Mouse (Mus musculus): ENCODE measurements around the gene Nudcd2. TPM values are rescaled to one million over a fixed set of nuclear protein-coding genes. Genes with fewer than 3 reads are reported as not detected.

Nudcd2 gene
- polyA plus RNA-seq, 1 experiment from 2014 or later: 202 TPM

DNA sequence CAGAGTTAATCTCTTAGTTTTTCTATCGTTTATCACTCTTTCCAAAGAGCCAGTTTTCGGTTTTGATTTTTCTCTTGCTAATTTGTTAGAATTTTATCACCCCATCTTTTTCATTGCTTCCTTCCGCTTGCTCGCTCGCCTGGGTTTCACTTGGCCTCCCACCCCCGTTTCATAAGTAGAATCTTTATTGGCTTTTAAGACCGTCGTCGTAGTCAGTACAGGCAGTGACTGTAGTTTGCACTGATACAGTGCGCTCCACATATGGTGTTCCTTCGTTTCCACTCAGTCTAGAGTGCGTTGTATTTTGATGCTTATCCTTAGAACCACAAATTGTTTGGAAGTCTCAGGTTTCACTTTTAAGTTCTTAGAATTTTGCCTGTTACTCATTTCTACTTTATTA is 12.9 kb downstream of the Nudcd2 start:
- DNase-seq (ENCODE audit: low spot score) (no peak), ATAC-seq (replicated peaks; ENCODE audit: low FRiP score) (no peak)
- Histone ChIP-seq H3K36me3 (ENCODE audit: control insufficient read depth, insufficient read depth, low read length) (peaks cover 2% of the 10 kb centered on the region; the same call in 1 of the 2 replicates), H3K4me2 (no peak overlapping the region), H3K9ac (ENCODE audit: low read depth, low read length) (no peak overlapping the region), H3K4me3 (ENCODE audit: low read depth, low read length) (no peak overlapping the region), H3K27ac (ENCODE audit: low read depth, low read length) (no peak overlapping the region), H3K27me3 (replicated peaks; ENCODE audit: control insufficient read depth, insufficient read depth, low read length) (no peaks in the 10 kb centered on the region), H3K9me3 (ENCODE audit: control insufficient read depth, low read length) (no peaks in the 10 kb centered on the region), H3K4me1 (replicated peaks; ENCODE audit: control insufficient read depth, insufficient read depth, low read length) (no peaks in the 10 kb centered on the region)
- 86% methylated on average over 12 of the region's 12 CpGs for WGBS

DNA sequence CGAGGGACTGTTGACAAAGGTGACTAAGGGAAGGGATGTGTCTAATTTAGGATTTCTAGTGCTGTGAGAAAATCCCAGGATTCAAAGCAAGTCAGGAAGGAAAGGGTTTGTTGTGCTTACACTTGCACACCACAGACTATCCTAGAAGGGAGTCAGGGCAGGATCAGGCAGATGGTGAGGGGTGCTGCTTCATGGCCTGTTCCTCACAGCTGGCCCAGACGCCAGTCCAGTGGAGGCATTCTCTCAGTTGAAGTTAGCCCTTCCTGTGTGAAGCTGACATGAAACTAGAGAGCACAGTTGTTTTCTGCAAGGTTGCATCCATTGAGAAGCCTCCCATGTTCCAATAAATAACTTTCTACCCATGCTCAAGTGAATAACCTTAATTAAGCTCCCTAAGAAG is 14.2 kb downstream of the Nudcd2 start:
- Histone ChIP-seq H3K9ac (ENCODE audit: low read depth, low read length) (no peak overlapping the region), H3K27ac (ENCODE audit: low read depth, low read length) (no peak overlapping the region), H3K4me2 (no peak overlapping the region), H3K4me1 (replicated peaks; ENCODE audit: control insufficient read depth, insufficient read depth, low read length) (no peaks in the 10 kb centered on the region), H3K4me3 (ENCODE audit: low read depth, low read length) (no peak overlapping the region), H3K9me3 (ENCODE audit: control insufficient read depth, low read length) (no peaks in the 10 kb centered on the region), H3K27me3 (replicated peaks; ENCODE audit: control insufficient read depth, insufficient read depth, low read length) (no peaks in the 10 kb centered on the region), H3K36me3 (ENCODE audit: control insufficient read depth, insufficient read depth, low read length) (peaks cover 2% of the 10 kb centered on the region; the same call in 1 of the 2 replicates)
- DNase-seq (ENCODE audit: low spot score): no peak
- ATAC-seq (replicated peaks; ENCODE audit: low FRiP score): no peak
- WGBS: 61% methylated on average over 2 of the region's 2 CpGs

DNA sequence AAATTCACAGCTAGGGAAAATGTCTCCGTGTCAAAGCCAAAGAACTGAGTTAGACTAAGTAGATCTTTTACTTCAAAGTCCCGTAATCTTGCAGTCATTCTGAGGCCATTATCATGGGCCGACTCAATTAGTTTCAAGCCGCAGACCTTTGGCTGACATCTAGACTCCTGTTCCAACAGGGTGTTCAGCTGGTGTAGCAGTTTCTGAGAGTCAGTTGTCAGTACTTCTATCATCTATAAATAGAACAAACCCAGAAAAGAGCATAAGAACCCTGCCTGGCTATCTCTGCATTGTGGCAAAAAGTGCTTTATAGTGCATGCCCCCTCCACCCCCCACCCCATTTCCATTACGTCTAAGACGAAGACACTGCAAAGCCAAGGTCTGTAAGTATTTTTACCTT is 20.4 kb downstream of the Nudcd2 start:
- no peak for ATAC-seq (replicated peaks; ENCODE audit: low FRiP score)
- WGBS: 74% methylated on average over 6 of the region's 6 CpGs

DNA sequence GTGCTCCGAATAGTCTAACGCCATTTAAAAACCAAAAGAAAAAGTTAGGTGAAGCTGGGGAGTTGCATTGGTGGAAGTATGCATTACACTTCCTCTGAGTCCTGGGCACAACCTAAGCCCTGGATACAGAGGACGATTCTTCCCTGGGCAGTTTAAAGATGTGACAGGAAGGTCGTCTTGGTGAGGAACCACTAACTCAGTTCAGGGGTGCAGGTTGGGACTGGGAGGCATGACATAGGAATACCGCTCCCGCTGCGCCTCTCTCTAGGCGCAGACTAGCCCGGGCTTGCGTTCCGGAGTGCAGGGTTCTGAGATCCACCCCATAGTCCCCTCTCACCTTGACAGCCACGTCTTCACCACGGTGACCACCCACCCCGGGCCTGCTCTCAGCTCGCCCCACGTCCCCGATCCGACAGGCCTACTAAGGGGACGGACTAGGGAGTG is 21.2 kb downstream of the Nudcd2 start:
- ATAC-seq (replicated peaks; ENCODE audit: low FRiP score) (peak; percentile 67), DNase-seq (ENCODE audit: low spot score) (no peak)

More for the DNA sequence above, 20.4 kb downstream of the Nudcd2 start:
- Histone ChIP-seq H3K4me2 (peak overlapping the region; percentile 88), H3K27me3 (replicated peaks; ENCODE audit: control insufficient read depth, insufficient read depth, low read length) (no peaks in the 10 kb centered on the region), H3K36me3 (ENCODE audit: control insufficient read depth, insufficient read depth, low read length) (peaks cover 2% of the 10 kb centered on the region; the same call in 1 of the 2 replicates), H3K4me1 (replicated peaks; ENCODE audit: control insufficient read depth, insufficient read depth, low read length) (peaks cover 6% of the 10 kb centered on the region), H3K9ac (ENCODE audit: low read depth, low read length) (no peak overlapping the region), H3K9me3 (ENCODE audit: control insufficient read depth, low read length) (no peaks in the 10 kb centered on the region), H3K27ac (ENCODE audit: low read depth, low read length) (no peak overlapping the region), H3K4me3 (ENCODE audit: low read depth, low read length) (0 out of 2 replicates have a peak overlapping the region, but pooled peaks have one; percentile 9)
- DNase-seq (ENCODE audit: low spot score): no peak

DNA sequence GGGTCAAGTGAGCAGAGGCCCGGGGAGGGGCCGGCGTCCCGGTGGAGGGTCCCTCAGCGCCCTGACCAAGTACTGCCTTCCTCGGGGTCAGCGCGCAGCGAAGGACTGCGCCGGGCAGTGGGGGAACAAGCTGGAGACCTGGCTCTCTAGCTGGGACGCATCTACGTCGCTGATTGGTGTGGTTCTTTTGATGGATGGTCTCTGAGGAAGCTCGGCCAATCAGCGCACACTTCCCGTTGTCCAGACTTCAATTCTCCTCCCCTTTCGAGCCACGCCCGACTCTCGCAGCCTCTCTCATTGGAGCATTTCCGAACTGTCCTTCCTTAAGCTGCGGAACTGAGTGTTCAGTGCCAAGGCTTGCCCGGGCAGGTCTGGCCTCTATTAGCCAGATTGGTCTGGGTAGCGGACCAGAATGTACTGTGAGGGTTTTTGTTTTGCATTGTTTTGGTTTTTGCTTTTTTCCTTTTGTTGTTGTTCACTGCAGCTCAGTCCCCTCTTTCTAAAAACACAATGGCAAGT is 21.7 kb downstream of the Nudcd2 start, which contains the start of gene Ccng1:
Gene Ccng1, minus strand, starts transcription at position 203 of the 519 bp plus-strand sequence.
- ATAC-seq (replicated peaks; ENCODE audit: low FRiP score) (peak; percentile 99), DNase-seq (ENCODE audit: low spot score) (peak; percentile 83)
- WGBS: under 1% methylated on average over 25 of the region's 25 CpGs
- peaks cover 6% of the 10 kb centered on the region for H3K4me1 ChIP-seq (replicated peaks; ENCODE audit: control insufficient read depth, insufficient read depth, low read length)
- H3K9ac ChIP-seq (ENCODE audit: low read depth, low read length): peak within 1 kb of the TSS; percentile 90
- H3K36me3 ChIP-seq (ENCODE audit: control insufficient read depth, insufficient read depth, low read length): 0 out of 2 replicates have a peak, but pooled peaks cover 2% of the 10 kb centered on the region
- peak within 1 kb of the TSS; percentile 86 for H3K4me3 ChIP-seq (ENCODE audit: low read depth, low read length)
- no peaks in the 10 kb centered on the region for H3K27me3 ChIP-seq (replicated peaks; ENCODE audit: control insufficient read depth, insufficient read depth, low read length)
- H3K27ac ChIP-seq (ENCODE audit: low read depth, low read length): peak within 1 kb of the TSS; percentile 66
- H3K4me2 ChIP-seq: peak within 1 kb of the TSS; percentile 88
- no peaks in the 10 kb centered on the region for H3K9me3 ChIP-seq (ENCODE audit: control insufficient read depth, low read length)

More for the DNA sequence above, 21.2 kb downstream of the Nudcd2 start:
- Histone ChIP-seq H3K4me3 (ENCODE audit: low read depth, low read length) (peak overlapping the region; percentile 86), H3K27me3 (replicated peaks; ENCODE audit: control insufficient read depth, insufficient read depth, low read length) (no peaks in the 10 kb centered on the region), H3K36me3 (ENCODE audit: control insufficient read depth, insufficient read depth, low read length) (0 out of 2 replicates have a peak, but pooled peaks cover 2% of the 10 kb centered on the region), H3K9ac (ENCODE audit: low read depth, low read length) (peak overlapping the region; percentile 90), H3K4me1 (replicated peaks; ENCODE audit: control insufficient read depth, insufficient read depth, low read length) (peaks cover 6% of the 10 kb centered on the region), H3K9me3 (ENCODE audit: control insufficient read depth, low read length) (no peaks in the 10 kb centered on the region), H3K27ac (ENCODE audit: low read depth, low read length) (peak overlapping the region; percentile 66), H3K4me2 (peak overlapping the region; percentile 88)
- 2% methylated on average over 19 of the region's 19 CpGs for WGBS

DNA sequence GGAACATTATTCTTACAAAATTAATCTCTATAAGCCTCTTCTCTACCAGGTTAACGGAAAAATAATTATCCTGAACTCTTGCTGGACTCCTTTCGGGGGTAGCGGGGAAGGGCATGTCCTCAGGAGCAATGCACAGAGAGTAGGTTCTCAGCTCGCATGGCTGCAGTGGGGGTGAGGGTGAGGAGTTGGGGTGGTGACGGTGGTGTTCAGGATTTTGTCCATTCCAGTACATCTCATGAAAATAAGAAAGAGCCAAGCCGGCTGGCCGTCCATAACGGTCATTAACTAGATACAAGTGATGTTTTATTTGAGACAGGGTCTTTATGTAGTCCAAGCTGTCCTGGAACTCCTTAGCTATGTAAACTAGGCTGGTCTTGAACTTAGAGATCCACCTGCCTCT is 22.5 kb downstream of the Nudcd2 start:
- DNase-seq (ENCODE audit: low spot score) (no peak), ATAC-seq (replicated peaks; ENCODE audit: low FRiP score) (no peak)
- Histone ChIP-seq H3K9ac (ENCODE audit: low read depth, low read length) (no peak overlapping the region; the same call in 1 of the 2 replicates), H3K4me2 (peak overlapping the region; percentile 88), H3K27me3 (replicated peaks; ENCODE audit: control insufficient read depth, insufficient read depth, low read length) (no peaks in the 10 kb centered on the region), H3K27ac (ENCODE audit: low read depth, low read length) (no peak overlapping the region), H3K36me3 (ENCODE audit: control insufficient read depth, insufficient read depth, low read length) (0 out of 2 replicates have a peak, but pooled peaks cover 2% of the 10 kb centered on the region), H3K4me3 (ENCODE audit: low read depth, low read length) (peak overlapping the region; percentile 86; the same call in 1 of the 2 replicates), H3K9me3 (ENCODE audit: control insufficient read depth, low read length) (no peaks in the 10 kb centered on the region), H3K4me1 (replicated peaks; ENCODE audit: control insufficient read depth, insufficient read depth, low read length) (peaks cover 6% of the 10 kb centered on the region)
- 88% methylated on average over 8 of the region's 8 CpGs for WGBS

DNA sequence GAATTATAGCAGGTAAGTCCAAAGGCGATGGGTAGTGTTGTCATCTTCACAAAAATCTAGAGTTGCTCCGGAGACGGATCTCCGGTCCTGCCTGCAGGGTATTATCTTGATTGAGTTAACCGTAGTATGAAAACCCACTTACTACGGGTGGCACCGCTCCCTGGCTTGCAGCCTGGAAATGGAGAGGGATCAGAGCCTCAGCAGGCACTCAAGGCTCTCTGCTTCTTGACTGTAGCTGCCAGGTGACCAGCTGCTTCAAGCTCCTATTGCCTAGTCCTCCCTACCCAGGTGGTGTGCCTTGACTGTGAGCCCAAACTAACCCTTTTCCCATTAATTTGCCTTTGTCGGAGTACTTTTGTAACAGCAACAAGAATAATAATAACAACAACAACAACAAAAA is 26.4 kb downstream of the Nudcd2 start:
- WGBS: 81% methylated on average over 8 of the region's 8 CpGs
- H3K27ac ChIP-seq (ENCODE audit: low read depth, low read length): no peak overlapping the region
- H3K27me3 ChIP-seq (replicated peaks; ENCODE audit: control insufficient read depth, insufficient read depth, low read length): no peaks in the 10 kb centered on the region
- no peak overlapping the region for H3K9ac ChIP-seq (ENCODE audit: low read depth, low read length)
- DNase-seq (ENCODE audit: low spot score) (no peak), ATAC-seq (replicated peaks; ENCODE audit: low FRiP score) (no peak)
- H3K4me3 ChIP-seq (ENCODE audit: low read depth, low read length): no peak overlapping the region
- no peak overlapping the region for H3K4me2 ChIP-seq
- no peaks in the 10 kb centered on the region for H3K4me1 ChIP-seq (replicated peaks; ENCODE audit: control insufficient read depth, insufficient read depth, low read length)
- H3K9me3 ChIP-seq (ENCODE audit: control insufficient read depth, low read length): no peaks in the 10 kb centered on the region
- H3K36me3 ChIP-seq (ENCODE audit: control insufficient read depth, insufficient read depth, low read length): no peaks in the 10 kb centered on the region

DNA sequence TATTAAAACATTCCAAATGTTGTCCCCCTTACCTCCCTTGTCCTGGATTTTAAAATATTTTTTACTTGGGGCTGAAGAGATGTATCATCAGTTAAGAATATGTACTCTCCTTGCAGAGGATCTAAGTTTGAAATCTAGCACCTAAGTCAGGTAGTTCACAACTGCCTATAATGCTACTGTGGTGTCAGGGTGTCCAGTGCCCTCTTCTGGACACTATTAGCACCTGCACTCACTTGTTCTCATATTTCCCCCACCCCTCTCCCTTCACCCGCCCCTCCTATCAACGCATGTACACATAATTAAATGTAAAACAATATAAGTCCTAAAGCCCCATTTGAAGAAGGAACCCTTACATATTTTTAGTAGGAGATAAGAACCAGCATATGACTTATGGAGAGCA is 29.9 kb downstream of the Nudcd2 start:
- H3K27me3 ChIP-seq (replicated peaks; ENCODE audit: control insufficient read depth, insufficient read depth, low read length): no peaks in the 10 kb centered on the region
- no peak overlapping the region for H3K27ac ChIP-seq (ENCODE audit: low read depth, low read length)
- H3K9me3 ChIP-seq (ENCODE audit: control insufficient read depth, low read length): no peaks in the 10 kb centered on the region
- WGBS: 27% methylated on average over 2 of the region's 2 CpGs
- no peak overlapping the region for H3K4me2 ChIP-seq
- H3K4me1 ChIP-seq (replicated peaks; ENCODE audit: control insufficient read depth, insufficient read depth, low read length): no peaks in the 10 kb centered on the region
- H3K9ac ChIP-seq (ENCODE audit: low read depth, low read length): no peak overlapping the region
- no peak overlapping the region for H3K4me3 ChIP-seq (ENCODE audit: low read depth, low read length)
- ATAC-seq (replicated peaks; ENCODE audit: low FRiP score) (peak; percentile 61; the same call in 1 of the 2 replicates), DNase-seq (ENCODE audit: low spot score) (no peak)
- H3K36me3 ChIP-seq (ENCODE audit: control insufficient read depth, insufficient read depth, low read length): no peaks in the 10 kb centered on the region

DNA sequence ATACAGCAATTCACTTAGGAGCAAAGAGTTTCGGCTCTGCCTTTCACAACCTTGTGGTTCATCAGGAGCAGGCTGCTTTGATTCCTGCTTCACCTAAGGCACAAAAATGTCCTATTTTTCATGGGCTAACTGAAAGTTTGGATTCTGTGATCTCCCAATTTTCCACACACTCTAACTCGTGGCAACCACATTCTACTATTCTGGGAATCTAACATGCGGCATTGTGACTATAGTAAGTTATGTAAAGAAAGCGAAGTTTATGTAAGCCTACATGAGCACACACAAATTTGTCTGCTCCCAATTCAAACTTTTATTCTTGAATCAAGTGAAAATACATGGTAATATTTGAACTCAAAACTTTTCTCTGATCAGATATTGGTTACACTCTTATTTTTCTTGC is 31.2 kb downstream of the Nudcd2 start:
- Histone ChIP-seq H3K36me3 (ENCODE audit: control insufficient read depth, insufficient read depth, low read length) (no peaks in the 10 kb centered on the region), H3K27ac (ENCODE audit: low read depth, low read length) (no peak overlapping the region), H3K27me3 (replicated peaks; ENCODE audit: control insufficient read depth, insufficient read depth, low read length) (no peaks in the 10 kb centered on the region), H3K4me1 (replicated peaks; ENCODE audit: control insufficient read depth, insufficient read depth, low read length) (no peaks in the 10 kb centered on the region), H3K4me3 (ENCODE audit: low read depth, low read length) (no peak overlapping the region), H3K9me3 (ENCODE audit: control insufficient read depth, low read length) (no peaks in the 10 kb centered on the region), H3K4me2 (no peak overlapping the region), H3K9ac (ENCODE audit: low read depth, low read length) (no peak overlapping the region)
- ATAC-seq (replicated peaks; ENCODE audit: low FRiP score) (no peak), DNase-seq (ENCODE audit: low spot score) (no peak)
- 72% methylated on average over 4 of the region's 4 CpGs for WGBS
